Mouse (Mus musculus): ENCODE results near the gene Ankrd54.

DNA sequence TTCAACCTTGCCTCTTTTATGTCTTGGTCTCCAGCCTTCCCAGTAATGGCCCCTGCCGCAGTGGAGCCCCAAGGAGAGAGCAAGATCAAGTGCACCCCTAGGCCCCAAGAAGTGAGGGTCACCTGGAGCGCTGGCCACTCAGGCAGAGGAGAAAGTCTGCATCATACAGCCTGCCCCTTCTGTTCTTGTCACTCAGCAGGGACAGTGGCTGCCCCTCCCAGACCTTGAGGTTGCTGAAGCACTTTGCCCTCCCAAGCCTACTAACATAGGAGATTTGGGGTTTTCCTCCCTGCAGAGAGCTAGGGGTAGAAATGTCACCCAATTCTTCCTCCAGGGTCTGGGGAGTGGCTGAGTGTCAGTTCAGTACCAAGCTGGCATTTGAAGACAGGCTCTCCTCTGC, 10.3 kb downstream of the Ankrd54 start:
- no peak for TF ChIP-seq CTCF (IDR thresholded peaks at IDR 0.05; ENCODE audit: extremely low read depth, insufficient read length, insufficient replicate concordance, low read depth, low read length)
- TF ChIP-seq POLR2A (IDR thresholded peaks at IDR 0.05; ENCODE audit: low read depth, low read length): no peak
